Mouse (Mus musculus) skeletal muscle tissue, adult 2 months (tissue): ENCODE measurements at regions not wholly inside any gene's neighbourhood (a gene's known extent, or its start where the extent isn't known, plus 50 kb on each side); places are given as distances from the start of the nearest gene placed in this dataset.
A peak's percentile ranks its signal among the peaks of the same experiment; 100 is the strongest.

ENCODE experiments used
- DNase-seq: peaks from one replicate; pipeline ENCODE4 v3.0.0-alpha.2; 2012; ENCODE audit warnings: low read depth, low spot score

- DNase-seq, result no peak
Observed at GRCm38 (mm10) chr2:19714025-19714424, 56.5 kb downstream of the Otud1 start.

- peak; percentile 66 for DNase-seq
Observed at GRCm38 (mm10) chr2:19715564-19716238, 58.1 kb downstream of the Otud1 start.

GRCm38 (mm10) chr2:19716388-19716787 is 58.8 kb downstream of the Otud1 start:
- no peak for DNase-seq

GRCm38 (mm10) chr2:19726085-19726484 is 68.5 kb downstream of the Otud1 start:
- DNase-seq, result no peak

- DNase-seq, result peak; percentile 49
Observed at GRCm38 (mm10) chr2:19726904-19727303, 69.4 kb downstream of the Otud1 start.

- DNase-seq, result no peak
Observed at GRCm38 (mm10) chr2:19732922-19733859, 75.6 kb downstream of the Otud1 start.

- no peak for DNase-seq
Observed at GRCm38 (mm10) chr2:19734164-19734870, 76.8 kb downstream of the Otud1 start.

GRCm38 (mm10) chr2:19741508-19741907 is 84.0 kb downstream of the Otud1 start:
- DNase-seq, result no peak

DNA sequence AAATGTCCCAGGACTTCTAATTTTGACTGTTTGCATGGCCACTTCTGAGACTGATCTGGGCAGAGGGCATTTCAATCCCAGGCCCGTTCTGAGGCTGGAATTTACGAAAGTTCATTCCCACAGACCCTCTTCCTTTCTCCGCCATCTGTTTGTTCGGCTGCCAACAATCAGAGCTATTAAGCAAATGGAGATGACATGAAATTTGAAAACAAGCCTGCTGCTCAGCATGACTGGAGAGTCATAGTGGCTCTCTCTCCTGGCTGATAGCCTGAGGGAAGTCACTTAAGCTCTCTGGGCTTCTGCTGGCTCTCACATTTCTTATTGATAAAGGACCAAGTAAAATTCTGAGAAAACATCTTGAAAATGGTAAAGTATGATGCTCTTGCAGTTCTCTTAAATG is 85.9 kb downstream of the Otud1 start:
- no peak for DNase-seq

DNA sequence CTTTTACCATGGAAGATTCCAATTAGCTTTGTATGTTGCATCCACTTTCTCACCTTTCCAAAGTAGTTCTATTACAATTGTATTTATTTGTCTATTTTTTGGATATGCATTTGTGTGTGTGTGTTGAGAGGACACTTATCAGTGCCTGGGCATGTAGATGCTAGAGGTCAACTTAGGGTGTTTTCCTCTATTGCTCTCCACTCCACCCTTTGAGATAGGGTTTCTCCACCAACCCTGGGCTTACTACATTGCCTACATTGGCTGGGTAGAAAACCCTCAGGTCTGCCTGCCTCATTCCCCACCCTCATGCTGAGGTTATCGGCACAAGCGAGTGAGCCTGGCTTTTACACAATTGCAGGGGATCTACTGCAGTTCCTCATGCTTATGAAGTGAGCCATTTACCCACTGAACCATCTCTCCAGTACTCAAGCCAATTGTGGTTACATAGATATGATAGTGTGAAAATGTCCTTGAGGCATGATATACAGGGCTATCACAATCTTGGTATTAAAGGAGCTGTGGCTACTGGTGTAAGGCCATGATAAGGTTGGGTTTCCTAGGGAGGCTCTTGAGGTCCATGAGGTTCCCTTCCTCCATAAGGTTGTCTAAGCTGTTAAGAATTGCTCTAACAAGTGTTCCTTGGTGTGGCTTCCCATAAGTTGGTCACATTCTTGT is 87.6 kb downstream of the Otud1 start:
- no peak for DNase-seq

GRCm38 (mm10) chr2:19752753-19753152 is 95.2 kb downstream of the Otud1 start:
- DNase-seq, result no peak

- DNase-seq, result no peak
Observed at GRCm38 (mm10) chr2:19753479-19753878, 95.9 kb downstream of the Otud1 start.

DNA sequence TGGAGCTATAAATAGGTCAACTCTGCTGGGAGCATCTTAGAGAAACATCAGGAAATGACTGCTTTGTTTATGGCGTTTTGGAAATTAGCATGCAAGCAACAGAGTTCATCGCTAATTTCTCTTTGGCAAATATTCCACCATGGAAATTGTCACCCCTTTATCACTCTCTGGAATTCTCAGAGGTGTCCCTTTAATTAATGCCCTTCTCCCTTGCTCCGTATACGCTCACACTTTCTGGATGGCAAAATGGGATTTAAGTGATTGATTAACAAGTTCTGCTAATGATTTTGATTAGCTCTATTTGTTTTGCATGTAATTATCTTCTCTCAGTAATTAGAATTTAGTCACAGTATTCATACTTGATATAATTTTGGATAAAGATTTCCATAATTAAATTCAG is 100.4 kb downstream of the Otud1 start:
- no peak for DNase-seq

DNA sequence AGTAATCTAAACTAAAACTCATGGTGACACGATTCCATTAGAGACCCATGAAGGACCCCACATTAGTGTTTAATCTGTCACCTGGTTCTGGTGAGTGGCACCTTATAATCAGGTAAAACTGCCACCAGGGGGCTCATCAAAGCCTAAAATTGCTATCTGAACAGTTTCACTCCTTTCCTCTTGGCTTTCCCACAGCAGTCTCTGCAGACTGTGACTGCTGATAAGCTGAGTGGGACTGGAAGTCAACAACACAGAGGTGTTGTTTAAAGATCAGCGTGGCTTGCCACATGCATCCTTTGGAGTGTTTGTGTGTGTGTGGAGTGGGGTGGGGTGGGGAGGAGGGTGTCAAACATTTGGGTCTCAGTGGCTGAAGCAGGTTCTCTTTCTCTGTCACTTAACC is 101.6 kb downstream of the Otud1 start:
- no peak for DNase-seq

- DNase-seq, result no peak
Observed at GRCm38 (mm10) chr2:19759577-19759976, 102.0 kb downstream of the Otud1 start.

DNA sequence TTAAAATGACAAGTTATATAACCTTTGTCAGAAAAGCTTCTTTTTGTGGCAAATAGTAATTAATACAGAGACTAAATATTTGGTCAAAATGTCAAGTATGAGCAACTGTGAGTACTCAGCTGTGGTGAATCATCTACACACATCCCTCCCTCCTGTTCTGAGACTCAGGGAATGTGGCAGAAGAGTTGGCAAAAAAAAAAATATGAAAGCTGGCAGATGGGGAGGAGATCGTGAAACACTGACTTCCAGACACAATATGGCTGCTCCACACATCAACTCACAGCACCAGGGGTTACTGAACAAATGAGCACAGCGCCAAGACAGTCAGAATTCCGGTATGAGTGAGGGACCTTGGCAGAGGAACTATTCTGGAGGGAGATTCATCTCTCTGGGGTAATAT is 105.4 kb downstream of the Otud1 start:
- DNase-seq, result no peak

DNA sequence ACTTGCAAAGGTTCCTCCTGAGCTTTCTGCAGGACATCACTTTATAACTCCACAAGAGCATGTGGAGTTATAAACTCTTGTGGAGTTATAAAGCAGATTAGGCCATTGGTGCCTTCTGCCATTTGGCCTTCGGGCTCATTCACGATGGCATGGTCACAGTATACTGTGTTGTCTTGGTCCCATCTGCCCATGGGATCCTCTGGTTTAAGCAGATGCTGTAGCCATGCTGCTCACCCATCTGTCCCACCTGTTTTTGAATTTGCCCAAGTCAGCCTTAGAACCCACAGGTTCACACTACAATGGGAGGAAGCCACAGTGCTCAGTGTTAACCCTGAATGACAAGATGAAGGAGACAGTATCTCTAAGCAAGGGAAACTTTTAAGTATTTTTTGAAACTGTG is 124.7 kb upstream of the Etl4 start:
- no peak for DNase-seq

GRCm38 (mm10) chr2:19785663-19786260 is 123.8 kb upstream of the Etl4 start:
- no peak for DNase-seq

DNA sequence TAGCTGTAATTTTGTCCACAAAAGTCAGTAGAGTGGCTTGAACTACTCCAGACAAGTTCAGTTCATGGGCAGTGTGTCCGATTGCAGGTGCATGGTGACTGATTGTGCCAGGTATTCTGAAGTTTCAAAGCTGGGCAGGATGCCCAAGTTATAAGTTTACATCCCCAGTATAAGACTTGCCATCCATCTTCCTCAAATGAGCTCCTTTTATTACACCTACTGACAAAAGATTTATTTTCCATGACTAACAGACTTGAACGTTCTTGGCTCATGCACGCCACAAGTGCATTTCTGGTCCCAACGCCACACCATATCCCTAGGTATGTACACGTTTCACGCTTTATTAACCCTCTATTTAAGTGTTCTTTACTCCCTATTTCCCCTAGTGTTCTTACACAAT is 117.4 kb upstream of the Etl4 start:
- no peak for DNase-seq

DNA sequence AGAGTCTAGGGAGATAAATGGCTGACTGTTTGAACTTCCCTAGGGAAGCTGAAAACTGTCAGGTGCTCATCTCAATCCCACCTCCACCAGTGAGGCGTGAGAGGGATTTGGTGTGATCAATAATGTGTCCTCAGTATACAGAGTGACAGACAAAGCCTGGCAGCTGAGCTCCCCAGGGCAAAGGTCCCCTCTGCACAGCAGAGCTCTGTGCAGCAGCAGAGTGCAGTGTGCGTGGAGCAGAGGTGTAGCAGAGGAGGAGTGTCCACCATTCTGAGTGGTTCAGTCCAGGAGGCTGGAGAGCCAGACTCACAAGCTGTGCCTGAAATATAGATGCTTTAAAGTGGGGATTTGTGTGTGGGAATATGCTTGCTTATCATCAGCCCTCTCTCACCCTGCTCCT is 112.8 kb upstream of the Etl4 start:
- DNase-seq, result no peak
